Mouse (Mus musculus): ENCODE results near the gene Zmat5.
"Not testable (repeated sequence)": the region's sequence is repeated elsewhere in the genome, so short reads cannot be mapped to it uniquely, and the experiment has no call there.

Gene Zmat5

DNA sequence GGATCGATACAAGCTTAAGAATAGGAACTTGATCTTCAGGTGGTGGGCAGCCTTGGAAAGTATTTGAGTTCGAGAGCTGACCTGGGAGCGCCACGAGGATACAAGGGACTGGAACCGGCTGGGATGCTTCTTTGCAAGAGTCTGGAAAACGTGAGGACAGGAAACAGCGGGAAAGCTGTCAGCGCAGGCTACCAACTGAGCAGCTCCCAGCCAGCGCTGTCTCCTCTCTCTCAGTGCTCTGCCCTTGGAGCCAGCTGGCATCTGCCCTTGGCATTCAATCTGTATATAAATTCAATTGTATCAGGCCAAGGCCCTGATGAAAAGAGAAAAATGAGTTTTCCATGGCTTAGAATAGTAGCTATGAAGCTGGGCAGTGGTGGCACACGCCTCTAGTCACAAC lies 13.3 kb upstream of the Zmat5 start:
- peak; percentile 25 to 52 for DNase-seq

DNA sequence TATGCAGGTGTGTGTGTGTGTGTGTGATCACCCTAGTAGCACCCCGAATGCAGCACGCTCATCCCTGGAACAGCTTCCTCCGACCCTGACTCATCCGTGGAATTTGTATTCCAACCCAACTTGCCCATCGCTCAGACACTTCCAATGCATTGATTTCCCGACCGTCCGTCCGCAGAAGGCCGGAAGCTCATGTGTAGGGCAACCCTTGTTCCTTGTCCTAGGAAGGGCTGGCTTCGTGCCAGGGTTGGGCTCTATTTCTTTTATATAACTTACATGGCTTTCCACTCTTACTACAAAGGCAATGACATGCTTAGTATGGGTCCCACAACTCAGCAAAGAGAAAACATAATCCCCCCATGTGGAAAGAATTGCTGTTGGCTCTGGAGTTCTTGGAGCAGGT lies 12.3 kb upstream of the Zmat5 start:
- DNase-seq: no peak

DNA sequence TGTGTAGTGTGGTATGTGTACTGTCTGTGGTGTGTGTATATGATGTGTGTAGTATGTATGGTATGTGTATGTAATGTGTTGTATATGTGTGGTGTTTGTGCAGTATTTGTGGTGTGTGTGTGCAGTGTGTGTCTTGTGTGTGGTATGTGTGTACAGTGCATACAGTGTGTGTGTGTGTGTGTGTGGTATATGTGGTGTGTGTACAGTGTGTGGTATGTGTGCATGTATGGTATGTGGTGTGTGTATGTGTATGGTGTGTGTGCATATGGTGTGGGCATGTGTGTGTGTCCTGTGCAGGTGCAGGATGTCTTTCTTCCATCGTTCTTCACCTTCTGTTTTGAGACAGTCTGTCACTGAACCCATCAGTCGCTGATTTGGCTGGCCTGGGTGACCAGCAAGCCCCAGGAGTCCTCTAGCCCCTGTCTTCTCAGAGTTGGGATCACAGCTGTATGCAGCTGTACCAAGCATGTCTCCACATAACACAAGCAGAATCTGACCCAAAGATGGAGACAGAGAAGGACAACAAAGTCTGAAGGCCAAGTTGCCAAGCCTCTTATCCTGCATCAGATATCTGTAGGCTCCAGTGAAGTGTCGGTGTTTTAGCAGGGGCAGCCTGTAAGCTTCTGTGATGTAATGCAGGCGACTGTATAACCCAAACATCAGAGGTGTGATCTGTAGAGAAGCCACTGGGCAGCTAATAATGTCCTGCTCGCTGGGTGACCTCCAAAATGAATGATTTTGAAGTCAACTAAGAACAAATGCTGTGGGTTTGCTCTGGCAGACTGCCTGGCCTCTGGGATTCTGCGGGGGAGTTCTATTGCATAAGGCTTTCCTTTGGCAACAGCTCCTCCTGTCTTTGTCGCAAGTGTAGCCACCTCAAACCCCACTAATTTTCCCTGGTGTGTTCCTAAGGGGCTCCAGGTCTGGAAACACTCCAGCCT lies 7.2 kb upstream of the Zmat5 start:
- peak; percentile 86 to 92 for DNase-seq

DNA sequence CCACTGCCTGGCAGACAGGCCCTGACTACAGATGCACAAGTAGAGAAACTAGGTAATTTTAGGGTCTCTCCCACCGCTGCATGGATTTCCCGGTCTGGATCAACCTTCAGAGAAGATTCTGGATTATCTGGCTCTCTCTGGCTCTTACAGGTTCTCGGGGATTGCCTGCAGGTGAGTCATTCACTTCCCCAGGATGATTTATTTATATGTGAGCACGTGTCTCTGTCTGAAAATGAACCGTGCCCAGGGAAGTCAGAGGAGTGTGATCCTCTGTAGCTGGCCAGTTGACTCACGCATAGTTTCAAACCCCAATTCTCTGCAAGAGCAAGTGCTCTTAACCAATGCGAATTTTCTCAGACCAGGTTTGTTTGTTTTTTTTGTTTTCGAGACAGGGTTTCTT lies 3.8 kb upstream of the Zmat5 start:
- no peak for DNase-seq

DNA sequence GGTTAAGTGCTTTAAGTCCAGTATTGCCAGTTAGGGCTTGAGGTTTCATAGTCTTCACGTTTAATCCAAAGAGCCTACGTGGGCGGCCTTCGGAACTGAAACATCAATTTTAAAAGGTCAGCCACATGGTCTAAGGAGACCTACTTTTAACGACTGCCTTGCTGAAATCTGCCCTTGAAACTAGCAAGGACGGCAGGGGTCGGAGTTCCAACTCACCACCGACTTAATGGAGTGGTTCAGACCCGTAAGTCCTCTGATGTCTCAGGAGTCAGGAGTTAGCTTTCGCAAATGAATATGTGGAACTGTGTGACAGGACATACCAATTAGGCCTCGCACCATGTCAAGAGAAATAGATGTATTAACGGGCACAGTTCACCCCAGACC lies 798 bp upstream of the Zmat5 start:
- DNase-seq: no peak

DNA sequence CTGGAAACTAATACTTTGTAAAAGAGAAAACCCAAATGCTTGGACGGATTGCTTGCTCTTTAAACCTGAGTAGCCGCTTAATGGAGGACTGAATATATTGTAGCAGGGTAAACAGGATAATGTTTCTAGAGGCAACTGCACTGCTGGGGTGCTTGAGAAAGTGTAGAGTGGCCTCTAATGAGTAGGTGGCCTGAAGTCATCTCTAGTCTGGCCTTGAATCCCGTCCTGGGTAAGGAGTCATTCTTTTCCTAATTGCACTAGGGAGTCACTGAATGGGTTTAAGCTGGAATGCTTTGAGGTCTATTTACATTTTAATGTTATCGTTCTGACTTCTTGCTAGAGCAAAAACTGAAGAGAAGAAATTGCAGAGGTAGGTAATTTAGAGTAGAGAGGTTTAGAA lies 700 bp downstream of the Zmat5 start:
- no peak for DNase-seq

DNA sequence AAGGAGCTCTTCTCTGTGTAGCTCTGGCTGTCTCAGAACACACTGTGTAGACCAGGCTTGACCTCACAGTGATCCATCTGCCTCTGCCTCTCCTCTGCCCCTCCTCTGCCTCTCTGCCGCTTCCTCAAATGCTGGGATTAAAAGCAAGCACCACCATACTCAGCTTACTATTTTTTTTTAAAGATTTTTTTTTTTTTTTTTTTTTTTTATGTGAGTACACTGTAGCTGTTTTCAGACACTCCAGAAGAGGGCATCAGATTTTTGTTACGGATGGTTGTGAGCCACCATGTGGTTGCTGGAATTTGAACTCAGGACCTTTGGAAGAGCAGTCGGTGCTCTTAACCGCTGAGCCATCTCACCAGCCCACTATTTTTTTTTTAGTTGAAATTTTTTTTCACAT lies 5.7 kb downstream of the Zmat5 start:
- DNase-seq: not testable (repeated sequence)

DNA sequence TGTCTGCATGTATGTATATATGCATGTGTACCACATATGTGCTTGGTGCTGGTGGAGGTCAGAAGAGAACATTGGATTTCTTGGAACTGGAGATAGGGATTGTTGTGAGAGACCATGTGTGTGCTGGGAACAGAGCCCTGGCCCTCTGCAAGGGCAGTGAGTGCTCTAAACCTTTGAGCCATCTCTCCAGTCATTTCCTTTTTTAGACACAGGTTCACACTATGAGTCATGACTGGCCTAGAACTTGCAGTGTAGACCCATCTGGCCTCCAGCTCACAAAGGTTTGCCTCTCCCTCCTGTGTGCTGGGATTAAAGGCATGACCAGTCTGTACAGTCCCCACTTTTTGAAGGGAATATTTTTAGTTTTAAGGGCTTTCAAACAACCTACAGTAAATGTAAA lies 8.3 kb downstream of the Zmat5 start:
- DNase-seq: no peak

DNA sequence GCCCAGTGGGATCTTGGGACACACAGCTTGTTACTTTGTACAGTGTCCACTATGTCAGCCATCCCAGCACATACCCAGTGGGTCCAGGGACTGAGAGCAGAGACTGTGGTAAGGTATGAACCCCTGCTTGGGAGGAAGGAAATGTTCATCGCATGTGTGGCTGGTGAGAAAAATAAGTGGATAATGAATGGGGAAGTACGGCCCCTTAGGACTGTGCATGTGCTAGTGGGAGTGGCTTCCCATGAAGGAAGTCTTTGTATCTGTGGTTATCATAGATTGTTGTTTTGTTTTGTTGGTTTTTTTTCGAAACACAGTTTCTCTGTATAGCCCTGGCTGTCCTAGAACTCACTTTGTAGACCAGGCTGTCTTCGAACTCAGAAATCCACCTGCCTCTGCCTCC lies 10.2 kb downstream of the Zmat5 start:
- DNase-seq: no peak

DNA sequence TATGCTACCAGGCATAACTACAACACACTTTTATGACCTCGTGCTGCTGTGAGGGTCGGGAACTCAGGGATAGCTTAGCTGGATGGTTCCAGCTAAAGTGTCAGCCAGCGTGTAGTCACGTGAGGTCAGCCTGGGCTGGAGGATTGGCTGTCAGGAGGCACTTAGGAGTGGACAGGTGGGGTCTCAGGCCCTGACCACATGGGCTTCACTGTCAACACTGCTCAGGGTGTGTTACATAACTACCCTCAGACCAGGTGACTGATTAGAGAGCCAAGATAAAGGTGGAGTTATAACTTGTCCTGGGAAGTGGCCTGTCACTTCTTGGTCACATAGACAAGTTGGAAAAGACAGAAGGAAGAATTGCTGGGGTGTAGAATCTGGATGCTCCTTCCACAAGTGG lies 11.1 kb downstream of the Zmat5 start:
- DNase-seq: no peak

DNA sequence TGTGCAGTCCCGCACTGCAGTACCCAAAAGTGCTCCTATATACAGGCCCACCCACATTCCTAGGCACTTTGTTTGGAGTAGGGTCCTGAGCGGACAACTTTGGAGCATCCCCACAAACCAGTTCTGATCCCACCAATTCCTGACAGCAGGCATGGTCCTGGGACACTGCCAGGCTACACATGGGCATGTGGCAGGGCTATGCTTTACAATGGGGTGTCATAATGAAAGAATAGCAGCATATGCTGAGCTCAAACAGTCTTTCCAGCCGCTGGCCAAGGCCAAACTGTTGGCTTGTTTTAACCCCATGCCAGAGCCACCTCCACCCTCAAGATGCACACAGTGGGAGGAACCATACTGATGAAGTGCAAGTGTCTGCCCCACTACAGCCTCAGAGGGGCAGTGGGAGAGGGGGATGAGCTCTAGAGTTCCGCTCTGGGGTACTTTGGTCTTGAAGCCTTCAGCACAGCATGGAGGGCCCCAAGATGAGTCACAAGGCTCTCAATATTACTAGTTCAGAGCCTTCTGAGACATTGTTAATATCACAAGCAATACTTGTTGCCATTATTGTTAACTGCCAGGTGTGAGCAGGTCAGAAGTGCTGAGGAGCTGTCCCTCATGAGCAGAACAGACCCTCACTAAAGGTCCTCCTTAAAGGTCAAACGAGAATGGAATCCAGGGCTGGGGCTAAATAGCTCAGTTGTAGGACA lies 12.2 kb downstream of the Zmat5 start:
- no peak for DNase-seq

DNA sequence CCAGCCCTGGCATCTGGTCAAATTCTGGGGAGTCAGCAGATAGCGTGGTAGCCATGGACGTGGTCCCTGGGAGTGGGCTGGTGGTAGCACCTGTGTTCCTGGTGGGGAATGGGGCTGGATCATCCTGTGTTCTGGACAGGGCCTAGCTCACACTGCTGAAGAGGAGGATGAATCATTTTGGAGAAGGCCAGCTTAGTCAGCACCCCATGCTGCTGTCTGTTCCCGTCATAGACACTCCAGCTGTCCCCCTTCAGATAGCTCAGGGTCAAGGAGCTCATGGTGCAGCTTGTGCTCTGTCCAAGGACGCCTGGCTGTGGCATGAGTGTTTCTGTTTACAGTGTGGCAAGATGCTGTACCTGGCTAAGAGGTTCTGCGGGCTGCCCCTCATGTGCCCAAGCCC lies 14.1 kb downstream of the Zmat5 start:
- no peak for DNase-seq

DNA sequence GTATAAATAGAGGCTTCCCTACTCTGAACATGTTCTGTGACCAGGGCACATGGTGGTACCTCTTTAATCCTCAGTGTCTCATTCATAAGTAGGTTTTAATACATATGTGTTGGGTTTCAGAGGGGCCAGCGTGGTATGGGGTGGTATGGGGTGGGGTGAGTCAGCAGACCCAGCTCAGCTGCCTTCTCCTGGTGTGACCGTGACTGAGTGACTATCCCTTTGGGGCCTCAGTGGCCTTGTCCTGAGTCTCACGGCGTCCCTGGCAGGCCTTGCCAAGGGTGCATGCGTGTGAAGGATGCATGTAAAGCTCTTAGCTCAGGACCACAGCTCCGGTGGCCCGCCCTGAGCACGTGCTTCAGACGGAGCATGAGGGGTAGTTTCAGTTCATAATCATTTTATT lies 15.5 kb downstream of the Zmat5 start:
- no peak for DNase-seq

DNA sequence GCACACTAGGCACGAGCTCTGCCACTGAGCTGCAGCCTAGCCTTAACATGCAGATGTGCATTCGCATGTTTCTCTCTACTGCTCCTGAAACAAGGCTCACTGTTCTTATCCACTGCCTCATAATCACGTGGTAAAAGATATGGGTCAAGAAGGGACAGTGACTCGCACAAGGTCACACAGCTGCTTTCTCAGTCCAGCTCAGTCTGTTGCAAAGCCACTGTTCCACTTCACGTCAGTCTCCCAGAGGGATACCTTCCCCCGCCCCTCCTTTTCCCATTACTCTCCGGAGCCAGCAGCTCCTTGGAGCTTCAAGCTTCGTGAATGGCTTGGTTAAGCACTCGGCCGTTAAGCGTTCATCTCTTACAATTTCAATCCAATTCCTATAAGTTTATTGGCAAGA lies 15.9 kb downstream of the Zmat5 start:
- DNase-seq: no peak

DNA sequence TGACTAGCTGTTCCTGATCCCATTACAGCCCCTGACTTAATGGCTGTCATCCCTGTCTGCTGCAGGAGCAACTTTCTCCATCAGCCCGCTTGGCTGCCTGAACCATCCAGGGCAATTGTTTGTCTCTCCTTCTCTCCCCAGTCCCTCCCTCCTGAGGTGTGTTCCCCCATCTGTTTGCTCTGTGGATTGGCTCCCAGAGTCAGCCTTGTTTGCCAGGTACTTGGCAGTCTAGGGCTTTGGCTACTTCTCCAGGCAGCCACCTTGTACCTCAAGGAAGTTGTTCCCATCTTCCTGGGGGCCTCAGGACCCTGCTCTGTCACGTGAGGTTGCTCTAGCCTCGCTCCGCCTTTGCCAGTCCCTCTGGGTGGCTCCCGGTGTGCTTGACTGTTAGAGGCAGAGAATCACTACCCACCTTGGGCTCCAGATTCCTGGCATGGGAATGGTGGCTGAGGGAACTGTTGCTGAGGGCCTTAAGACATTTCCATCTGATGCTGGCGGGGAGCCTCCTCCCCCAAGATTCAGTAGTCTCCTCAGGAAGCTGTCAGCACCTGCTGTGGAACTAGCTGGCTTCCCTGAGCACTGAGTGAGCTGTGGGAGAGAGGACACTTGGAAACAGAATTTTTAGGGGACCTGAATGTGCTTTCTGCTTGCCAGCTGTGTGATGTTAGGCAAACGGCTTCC lies 16.6 kb downstream of the Zmat5 start:
- no peak for DNase-seq

DNA sequence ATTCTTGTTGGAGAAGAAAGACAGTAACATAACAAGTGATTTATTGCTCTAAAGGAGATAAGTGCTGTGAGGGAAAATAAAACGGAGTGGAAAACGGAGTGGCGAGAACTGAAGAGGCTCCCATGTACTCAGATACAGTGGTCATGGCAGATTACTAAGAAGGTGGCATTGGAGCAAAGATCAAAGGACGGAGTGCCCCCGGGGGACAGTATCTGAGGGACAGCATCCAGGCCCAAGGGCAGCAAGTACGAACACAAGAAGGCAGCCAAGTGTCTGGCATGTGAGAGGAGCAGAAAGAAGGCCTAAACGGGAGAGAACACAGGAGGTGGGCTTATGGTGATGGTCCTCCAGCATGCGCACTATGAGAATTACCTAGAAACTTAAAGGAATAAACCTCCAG lies 17.2 kb downstream of the Zmat5 start:
- DNase-seq: no peak

DNA sequence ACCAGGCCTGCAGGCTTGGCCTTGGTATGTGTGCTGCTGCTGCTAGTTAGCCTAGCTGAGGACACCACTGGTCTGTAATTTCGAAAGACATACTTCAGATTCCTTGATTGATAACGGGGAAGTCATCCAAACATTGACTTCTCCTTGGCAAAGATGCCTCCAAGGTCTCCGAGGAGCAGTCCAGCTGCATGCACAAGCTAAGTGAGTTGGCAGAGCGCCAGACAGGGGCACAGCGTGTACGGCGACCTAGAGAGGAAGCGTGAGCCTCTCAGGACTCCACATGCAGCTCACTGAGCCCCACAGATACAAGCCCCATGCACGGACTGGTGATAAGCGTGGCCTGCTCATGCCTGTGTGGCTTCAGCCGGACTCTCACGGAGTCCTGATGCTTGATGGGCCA lies 25.1 kb downstream of the Zmat5 start:
- DNase-seq: peak; percentile 54 to 71

DNA sequence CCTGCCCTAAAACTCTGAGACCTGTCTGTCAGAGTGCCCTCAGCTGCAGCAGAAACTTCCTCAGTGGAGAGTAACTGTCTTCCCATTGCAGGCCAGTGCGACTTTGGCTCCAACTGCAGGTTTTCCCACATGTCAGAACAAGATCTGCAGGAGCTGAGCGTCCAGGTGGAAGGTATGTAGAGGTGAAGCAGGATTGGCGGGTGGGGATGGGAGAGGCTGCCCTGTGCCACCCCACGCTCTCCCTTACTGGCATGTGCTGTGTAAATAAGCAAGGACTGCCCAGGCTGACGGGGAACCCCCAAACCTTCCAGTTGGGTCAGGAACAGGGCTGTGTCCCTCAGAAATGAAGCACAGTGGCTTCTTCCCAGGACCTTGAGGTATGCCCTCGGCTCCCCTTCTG lies 25.6 kb downstream of the Zmat5 start:
- DNase-seq: peak in 1 of 2 experiments; percentile 46

DNA sequence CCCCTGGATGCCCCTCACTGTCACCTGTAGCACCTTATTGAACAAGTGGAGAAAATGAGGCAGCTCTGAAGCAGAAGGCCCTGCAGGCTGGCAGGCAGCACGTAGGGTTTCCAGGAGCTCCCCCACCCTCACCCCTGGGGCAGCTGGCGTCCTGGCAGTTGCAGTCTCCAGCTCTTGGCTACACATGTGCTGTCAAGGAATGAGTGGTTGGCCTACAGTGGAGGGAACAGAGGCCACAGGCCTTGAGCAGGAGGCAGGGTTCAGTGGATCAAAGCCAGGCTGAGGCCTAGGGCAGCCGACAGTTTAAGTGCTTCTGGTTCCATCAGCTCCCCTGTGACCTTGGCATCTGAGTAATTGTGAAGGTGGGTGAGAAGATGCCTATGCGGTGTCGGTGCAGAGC lies 26.4 kb downstream of the Zmat5 start:
- no peak for DNase-seq

DNA sequence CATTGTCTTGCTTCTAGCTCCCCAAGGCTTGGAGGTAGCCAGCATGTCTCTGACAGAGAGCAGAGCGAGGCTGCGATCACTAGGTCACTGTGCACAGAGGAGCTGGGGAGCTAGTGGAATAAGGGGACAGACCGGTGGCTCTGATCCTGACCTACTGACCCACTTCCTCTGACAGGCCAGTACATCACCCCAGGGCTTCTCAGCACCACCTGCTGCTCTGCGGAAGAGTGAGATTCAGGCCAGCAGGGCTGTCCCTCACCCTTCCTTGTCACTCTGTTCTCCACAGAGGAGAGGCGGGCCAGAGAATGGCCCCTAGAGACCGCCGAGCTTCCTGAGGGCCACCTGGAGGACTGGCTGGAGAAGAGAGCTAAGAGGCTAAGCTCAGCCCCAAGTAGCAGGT lies 27.3 kb downstream of the Zmat5 start:
- DNase-seq: no peak

DNA sequence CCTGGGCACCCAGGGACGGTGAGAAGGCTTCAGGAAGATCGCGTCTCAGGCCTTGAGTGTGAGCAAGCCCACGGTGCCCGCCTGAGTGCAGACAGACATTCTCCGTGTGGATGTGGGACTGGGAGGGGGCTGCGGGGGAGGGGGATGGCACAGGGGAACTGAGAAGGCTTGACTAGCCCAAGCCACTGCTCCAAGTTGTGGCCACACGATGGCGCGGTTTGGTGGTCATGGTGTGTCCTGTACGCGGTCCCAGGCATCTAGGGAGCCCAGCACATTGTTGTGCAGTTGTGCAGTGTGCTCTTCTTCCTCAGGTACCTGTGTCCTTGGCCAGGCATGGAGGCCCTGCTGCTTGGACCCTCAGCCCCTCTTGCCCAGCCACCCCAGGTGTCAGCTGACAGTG lies 29.7 kb downstream of the Zmat5 start:
- DNase-seq: no peak

DNA sequence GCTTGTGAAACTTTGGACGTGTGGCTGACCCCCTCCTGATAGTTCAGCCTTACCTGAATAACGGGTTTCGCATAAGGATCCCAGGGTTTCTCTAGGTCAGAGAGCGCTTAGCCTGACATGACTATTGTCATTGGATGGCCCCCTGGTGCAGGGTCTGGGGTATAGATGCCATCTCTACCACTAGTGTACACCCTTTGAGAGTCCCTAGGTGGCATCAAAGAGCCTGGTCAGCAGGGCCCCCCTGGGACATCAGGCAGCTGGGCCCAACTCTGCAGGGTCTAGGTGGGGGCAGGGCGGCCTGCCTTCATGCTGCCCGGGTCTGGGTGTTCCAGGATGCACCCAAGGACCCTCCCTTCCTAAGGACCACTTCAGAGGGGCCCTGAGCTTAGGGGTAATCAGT lies 31.9 kb downstream of the Zmat5 start:
- DNase-seq: no peak

DNA sequence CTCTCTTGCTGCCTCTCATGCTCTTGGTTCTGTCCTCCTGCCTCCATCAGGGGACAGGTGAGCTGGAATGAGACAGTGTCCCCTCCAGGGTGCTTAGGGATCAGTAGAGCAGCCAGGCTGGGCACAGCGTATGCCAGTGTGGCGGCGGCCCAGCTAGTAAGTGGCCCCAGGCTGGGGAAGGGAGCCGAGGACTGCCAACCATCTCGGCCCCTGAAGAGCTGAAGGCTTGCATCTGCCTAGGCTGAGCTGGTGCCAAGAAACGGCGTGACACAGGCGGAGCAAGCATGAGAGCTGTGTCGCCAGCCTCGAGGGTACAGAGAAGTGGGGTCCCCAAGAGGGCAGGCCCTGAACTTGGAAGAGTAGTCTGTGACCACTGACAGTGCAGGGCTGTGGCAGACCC lies 33.2 kb downstream of the Zmat5 start:
- no peak for DNase-seq

DNA sequence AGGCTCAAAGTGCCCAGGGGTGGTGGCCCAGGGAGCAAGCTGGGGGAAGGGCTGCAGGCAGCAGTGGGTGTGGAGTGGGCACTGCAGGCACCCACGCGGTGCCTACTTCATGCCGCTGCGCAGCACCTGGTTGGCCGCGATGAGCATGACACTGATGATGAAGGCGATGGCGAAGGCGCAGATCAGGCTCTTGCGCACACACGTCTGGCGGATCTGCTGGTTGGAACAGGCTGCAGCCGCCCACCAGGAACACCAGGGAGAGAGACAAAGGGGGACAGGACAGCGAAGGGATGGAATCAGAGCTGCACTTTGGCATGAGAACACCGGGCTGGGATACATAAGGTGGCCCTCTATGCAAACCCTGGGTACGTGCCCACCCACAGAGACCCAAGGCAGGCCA lies 34.2 kb downstream of the Zmat5 start:
- no peak for DNase-seq
